Mouse (Mus musculus) erythroblast, adult 5-6 weeks (primary cell): ENCODE results near the gene Gm28308. TPM values are rescaled to one million over a fixed set of nuclear protein-coding genes. Genes with fewer than 3 reads are reported as not detected.

ENCODE experiments used
- ATAC-seq: replicated peaks from 2 replicates; pipeline ENCODE4 v1.8.0; 2016; ENCODE audit warnings: moderate number of reproducible peaks, mild to moderate bottlenecking, moderate TSS enrichment, inconsistent platforms; ENCODE audit not compliant: poor library complexity, low FRiP score, severe bottlenecking
- total RNA-seq, 2 experiments: library from RNA; stranded (forward) in 1 of 2; stranded (reverse) in 1 of 2; fragments of 150-400 nt in 1 of 2; fragments of 200-764, 138-1000 nt in 1 of 2; gene quantifications; 2 replicates each; pipeline versions ENCODE4 v1.2.3 to v1.2.4; 2015 to 2017; ENCODE audit warnings: low replicate concordance in 2 of 2

The Gm28308 gene
- total RNA-seq, 2 experiments from 2014 or later, result not detected

GRCm38 (mm10) chr6:52163366-52164031, 49.6 kb downstream of the Gm28308 start:
- no peak for ATAC-seq

- ATAC-seq, result no peak
Observed at GRCm38 (mm10) chr6:52162611-52163365, 50.4 kb downstream of the Gm28308 start.

GRCm38 (mm10) chr6:52162093-52162380, 51.1 kb downstream of the Gm28308 start:
- ATAC-seq, result no peak

DNA sequence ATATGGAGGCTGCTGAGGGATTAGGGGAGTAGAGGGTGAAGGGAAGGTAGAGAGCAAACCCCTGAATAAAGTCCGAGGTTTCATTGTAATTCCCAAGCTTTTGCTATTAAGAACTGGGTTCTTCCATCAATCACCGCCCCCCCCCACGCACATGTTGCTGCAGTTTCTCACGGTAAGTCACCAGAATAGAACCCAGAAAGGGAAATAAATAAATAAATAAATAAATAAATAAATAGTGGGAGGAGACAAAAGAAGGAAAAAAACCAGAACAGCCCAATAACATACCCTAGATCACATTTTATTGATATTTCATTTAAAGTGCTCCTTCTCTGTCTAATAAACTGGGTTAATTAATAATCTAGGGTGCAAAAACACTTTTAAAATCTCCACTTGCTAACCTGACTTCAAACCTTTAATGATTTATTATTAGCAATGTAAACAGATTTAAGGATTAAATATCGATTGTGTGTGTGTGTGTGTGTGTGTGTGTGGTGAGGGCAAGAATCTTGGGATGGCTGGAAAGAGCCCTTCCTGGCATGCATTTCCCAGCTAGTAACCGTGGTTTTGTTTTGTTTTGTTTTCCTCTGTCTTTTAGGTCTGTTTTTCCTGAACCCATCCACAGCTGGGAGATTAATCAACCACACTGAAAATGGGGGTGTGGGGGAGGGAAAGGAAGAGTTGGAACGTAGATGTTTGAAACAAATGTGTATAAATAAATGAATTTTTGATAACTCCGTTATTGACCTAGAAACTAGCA, 51.6 kb downstream of the Gm28308 start:
- no peak for ATAC-seq

DNA sequence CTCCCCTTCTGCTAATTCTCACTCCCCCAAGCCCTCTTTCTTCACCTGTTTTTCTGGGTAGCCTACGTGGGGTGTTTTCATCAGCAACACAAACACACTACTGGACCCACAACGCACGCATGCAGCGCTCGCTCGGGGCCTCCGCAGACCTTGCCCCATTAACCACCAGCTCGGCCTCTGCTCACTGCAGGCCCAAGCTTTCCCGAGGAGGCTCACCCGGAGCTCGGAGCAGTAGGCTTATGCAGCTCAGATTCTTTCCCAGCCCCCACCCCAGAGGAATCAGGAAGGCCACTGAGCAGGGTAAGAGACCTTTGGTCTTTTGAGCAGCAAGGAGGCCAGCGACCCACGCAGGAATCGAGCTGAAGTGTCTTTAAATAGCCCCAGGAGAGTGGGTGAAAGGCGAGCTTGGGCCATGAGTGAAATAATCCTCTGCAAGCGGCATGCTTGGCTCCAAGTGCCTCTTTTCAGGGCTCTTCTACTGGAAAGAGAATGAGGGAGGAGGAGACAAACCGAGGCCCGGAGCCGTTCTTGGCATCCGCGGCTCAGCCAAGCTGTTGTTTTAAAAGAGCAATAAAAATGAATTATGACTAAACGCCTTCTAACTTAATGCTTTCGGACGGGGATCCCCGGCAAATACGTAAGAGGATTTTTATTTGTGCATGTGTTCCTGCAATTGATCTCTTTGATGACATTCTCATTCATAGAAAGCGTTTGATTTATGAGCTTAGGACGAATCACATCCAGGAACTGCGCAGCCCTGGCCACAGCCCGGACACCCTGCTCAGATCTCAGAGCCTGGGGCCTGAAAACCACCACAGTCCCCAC, 52.4 kb downstream of the Gm28308 start:
- ATAC-seq, result no peak

GRCm38 (mm10) chr6:52159979-52160378, 53.2 kb downstream of the Gm28308 start:
- no peak for ATAC-seq

- no peak for ATAC-seq
Observed at GRCm38 (mm10) chr6:52159164-52159761, 53.9 kb downstream of the Gm28308 start.

- ATAC-seq, result no peak
Observed at GRCm38 (mm10) chr6:52158276-52159051, 54.7 kb downstream of the Gm28308 start, which contains the start of gene Hoxa1. TSS of gene Hoxa1 (minus strand) at chr6:52158317.

GRCm38 (mm10) chr6:52157466-52158275, 55.5 kb downstream of the Gm28308 start:
- ATAC-seq, result no peak

GRCm38 (mm10) chr6:52156551-52157200, 56.5 kb downstream of the Gm28308 start:
- ATAC-seq, result no peak

- no peak for ATAC-seq
Observed at GRCm38 (mm10) chr6:52155471-52155870, 57.7 kb downstream of the Gm28308 start.

- ATAC-seq, result no peak
Observed at GRCm38 (mm10) chr6:52154044-52154443, 59.1 kb downstream of the Gm28308 start.

DNA sequence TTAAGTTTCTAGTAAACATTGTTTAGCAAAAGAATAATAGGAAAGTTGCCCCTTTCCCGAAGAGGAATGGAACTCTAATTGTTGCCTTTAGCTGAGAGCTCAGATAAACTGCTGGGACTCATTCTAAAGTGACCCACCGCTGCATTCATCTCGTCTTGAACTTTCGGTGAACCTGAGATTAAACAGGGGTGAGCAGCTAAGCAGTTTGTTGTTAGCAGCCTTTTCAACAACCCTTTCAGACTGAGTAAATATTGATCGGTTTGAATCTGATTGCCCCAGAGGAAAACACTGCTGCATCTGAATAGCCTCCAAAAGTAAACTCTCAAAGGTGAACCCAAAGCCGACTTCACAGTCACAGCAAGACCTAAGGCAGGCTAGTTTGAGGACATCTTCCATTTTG, 59.9 kb downstream of the Gm28308 start:
- ATAC-seq, result no peak

DNA sequence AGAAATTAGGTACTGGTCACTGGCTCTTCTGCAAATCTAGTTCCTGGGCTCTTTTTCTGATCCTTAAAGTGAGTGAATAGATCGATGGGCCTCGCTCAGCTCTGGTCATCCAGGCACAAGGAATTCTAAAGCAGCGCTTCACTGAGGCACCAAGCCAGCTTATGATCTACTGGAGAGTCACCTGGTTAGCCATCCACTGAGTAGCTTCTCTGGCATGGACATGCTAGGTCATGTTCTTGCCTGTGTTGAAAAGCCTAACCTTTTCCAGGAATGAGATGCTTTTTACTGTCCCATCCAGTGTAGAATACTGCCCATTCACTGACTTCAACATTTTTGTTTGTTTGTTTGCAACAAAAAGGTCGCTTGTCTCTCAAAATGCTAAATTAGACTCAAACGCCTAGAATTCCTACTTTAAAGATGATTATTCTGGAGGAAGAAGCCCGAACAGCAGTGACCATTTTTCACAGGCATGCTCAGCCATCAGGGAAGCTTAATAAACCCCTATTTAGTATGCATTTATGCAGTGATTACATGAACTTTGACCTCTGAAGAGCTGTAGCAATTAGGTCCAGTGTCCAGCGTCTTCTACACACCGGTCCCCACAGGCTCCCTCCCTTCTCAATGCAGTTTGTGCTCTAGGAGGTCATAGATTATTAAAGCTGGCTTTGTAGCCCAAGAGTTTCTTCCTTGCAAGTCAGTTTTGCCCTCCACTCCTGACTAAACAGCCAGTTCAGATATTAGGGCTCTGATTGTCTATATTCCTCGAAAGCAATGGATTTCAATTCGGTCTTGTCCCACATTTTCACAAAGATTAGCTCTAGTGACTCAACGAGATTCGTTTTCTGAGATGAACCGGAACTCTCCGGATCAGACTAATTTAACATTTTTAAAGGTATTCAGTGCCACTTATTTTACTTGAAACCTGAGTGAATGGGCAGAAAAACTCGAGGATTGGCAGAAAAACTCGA, 60.6 kb downstream of the Gm28308 start:
- no peak for ATAC-seq

DNA sequence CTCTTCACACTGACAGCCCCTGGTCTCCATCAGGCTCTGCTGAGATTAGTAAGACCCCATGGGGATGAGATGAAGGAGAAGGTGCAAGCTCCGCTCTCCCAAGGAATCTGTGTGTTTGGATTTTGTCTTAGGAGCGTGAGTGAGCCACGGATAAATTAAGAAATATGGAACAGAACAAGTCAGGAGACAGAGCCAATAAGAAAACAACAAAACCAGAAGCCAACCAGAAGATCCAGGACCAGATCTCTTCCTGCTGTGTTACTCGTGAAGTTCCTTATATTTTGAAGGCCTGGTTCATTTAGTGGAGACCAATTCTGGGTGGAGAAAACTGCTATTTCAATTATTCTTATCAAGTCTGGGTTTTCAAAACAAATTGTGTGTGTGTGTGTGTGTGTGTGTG, 61.6 kb downstream of the Gm28308 start:
- ATAC-seq, result no peak

DNA sequence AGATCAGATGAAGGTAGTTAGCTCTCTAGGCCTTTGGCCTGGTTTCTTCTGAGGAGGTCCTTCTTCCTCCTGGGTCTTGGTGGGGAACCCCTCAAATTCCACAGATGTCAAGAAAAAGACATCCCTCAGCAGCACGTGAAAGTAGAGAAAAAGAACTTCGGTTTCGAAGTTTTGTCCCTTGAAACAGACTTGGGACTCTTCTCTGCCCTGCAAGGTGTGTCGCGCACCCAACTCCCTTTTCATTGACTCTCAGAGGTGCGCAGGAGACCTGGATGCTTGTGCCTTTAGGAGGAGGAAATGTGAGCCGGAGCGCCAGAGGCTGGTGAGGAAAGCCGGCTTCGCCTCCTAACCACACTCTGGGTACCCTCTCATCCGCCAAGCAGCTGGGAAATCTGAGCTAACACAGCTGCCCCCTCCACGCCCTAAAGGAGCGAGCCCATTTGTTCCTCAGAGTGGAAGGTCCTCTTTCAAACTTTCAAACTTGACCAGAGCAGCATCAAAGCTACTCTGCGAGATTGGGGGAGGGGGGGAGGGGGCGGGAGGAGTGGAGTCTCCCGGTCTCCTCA, 62.7 kb downstream of the Gm28308 start:
- no peak for ATAC-seq
